Mouse (Mus musculus) stomach, embryonic 14.5 days (tissue): ENCODE results near the gene Gpr156. TPM values are rescaled to one million over a fixed set of nuclear protein-coding genes. Genes with fewer than 3 reads are reported as not detected.

ENCODE experiments used
- ATAC-seq: fragments of 200-750 bp; cut with Nextera tagmentation; 2 replicates; pipeline ENCODE4 v1.8.0; 2017; ENCODE audit warnings: low read depth, moderate TSS enrichment; ENCODE audit not compliant: insufficient number of reproducible peaks, insufficient read depth, low FRiP score
- H3K27ac ChIP-seq: fragments of 300-500 bp; sonication (generic); 2 replicates; pipeline ENCODE4 v1.5.1; 2014; ENCODE audit warnings: mild to moderate bottlenecking, low read length, moderate library complexity, mixed read lengths
- H3K27me3 ChIP-seq: fragments of 300-500 bp; sonication (generic); 2 replicates; pipeline ENCODE4 v1.6.1; 2014; ENCODE audit warnings: low read length, control low read depth, mixed read lengths; ENCODE audit not compliant: control insufficient read depth, insufficient read depth
- H3K36me3 ChIP-seq: fragments of 300-500 bp; sonication (generic); 2 replicates; pipeline ENCODE4 v1.6.1; 2014; ENCODE audit warnings: mild to moderate bottlenecking, control low read depth, low read length, moderate library complexity, mixed read lengths; ENCODE audit not compliant: control insufficient read depth, insufficient read depth
- H3K4me1 ChIP-seq: fragments of 300-500 bp; sonication (generic); 2 replicates; pipeline ENCODE4 v1.6.1; 2014; ENCODE audit warnings: low read length, control low read depth, mixed read lengths; ENCODE audit not compliant: control insufficient read depth, insufficient read depth
- H3K4me2 ChIP-seq: fragments of 300-500 bp; sonication (generic); replicated peaks from 2 replicates; pipeline ENCODE4 v1.6.1; 2014; ENCODE audit warnings: low read depth, low read length, control low read depth
- H3K4me3 ChIP-seq: fragments of 300-500 bp; sonication (generic); 2 replicates; pipeline ENCODE4 v1.5.1; 2014; ENCODE audit warnings: low read depth, low read length, control low read depth
- H3K9ac ChIP-seq: fragments of 300-500 bp; sonication (generic); replicated peaks from 2 replicates; pipeline ENCODE4 v1.6.1; 2014; ENCODE audit warnings: low read depth, mild to moderate bottlenecking, control low read depth, low read length, moderate library complexity, mixed read lengths
- H3K9me3 ChIP-seq: fragments of 300-500 bp; sonication (generic); 2 replicates; pipeline ENCODE4 v1.6.1; 2016; ENCODE audit warnings: low read depth, low read length, control low read depth; ENCODE audit not compliant: control insufficient read depth
- WGBS: fragments of 180-500 bp; shearing (Covaris S2); extraction: QIAGEN DNeasy Blood & Tissue Kit; methylation state at CpG from one replicate; pipeline ENCODE4 v1.1.7; 2014; 5-methylcytosine and 5-hydroxymethylcytosine counted together
- polyA plus RNA-seq: library from polyadenylated mRNA; unstranded; fragments of >200 nt; fragmentation: Nextera tagmentation; extraction: Ambion mirVana; gene quantifications from 2 replicates; pipeline ENCODE4 v1.2.1, GENCODE M21; 2014

Gpr156 gene
- polyA plus RNA-seq, 1 experiment from 2014 or later: 0.39 TPM

GRCm38 (mm10) chr16:38009041-38009825 lies 92.9 kb downstream of the Gpr156 start:
- Histone ChIP-seq H3K36me3 (no peaks in the 10 kb centered on the region), H3K27me3 (no peaks in the 10 kb centered on the region), H3K9me3 (no peaks in the 10 kb centered on the region), H3K4me3 (no peak overlapping the region), H3K4me2 (no peak overlapping the region), H3K27ac (no peak overlapping the region), H3K4me1 (no peaks in the 10 kb centered on the region), H3K9ac (no peak overlapping the region)
- 78% methylated on average over 14 of the region's 14 CpGs for WGBS
- no peak for ATAC-seq

- H3K27me3 ChIP-seq: no peaks in the 10 kb centered on the region
- no peak overlapping the region for H3K4me3 ChIP-seq
- H3K9me3 ChIP-seq: no peaks in the 10 kb centered on the region
- H3K9ac ChIP-seq: no peak overlapping the region
- no peak overlapping the region for H3K4me2 ChIP-seq
- no peak overlapping the region for H3K27ac ChIP-seq
- no peak for ATAC-seq
- H3K36me3 ChIP-seq: no peaks in the 10 kb centered on the region
- H3K4me1 ChIP-seq: no peaks in the 10 kb centered on the region
- WGBS: 94% methylated on average over 13 of the region's 13 CpGs
These were observed 95.2 kb downstream of the Gpr156 start for GRCm38 (mm10) chr16:38011486-38011885.

GRCm38 (mm10) chr16:38012382-38012781 lies 96.1 kb downstream of the Gpr156 start:
- Histone ChIP-seq H3K36me3 (no peaks in the 10 kb centered on the region), H3K4me2 (no peak overlapping the region), H3K4me3 (no peak overlapping the region), H3K27me3 (no peaks in the 10 kb centered on the region), H3K27ac (no peak overlapping the region; the same call in 1 of the 2 replicates), H3K4me1 (no peaks in the 10 kb centered on the region), H3K9ac (no peak overlapping the region), H3K9me3 (no peaks in the 10 kb centered on the region)
- WGBS: 36% methylated on average over 5 of the region's 5 CpGs
- peak; percentile 81 for ATAC-seq

GRCm38 (mm10) chr16:38012891-38013290 lies 96.6 kb downstream of the Gpr156 start:
- Histone ChIP-seq H3K36me3 (no peaks in the 10 kb centered on the region), H3K9ac (no peak overlapping the region), H3K9me3 (no peaks in the 10 kb centered on the region), H3K4me3 (no peak overlapping the region), H3K27ac (no peak overlapping the region; the same call in 1 of the 2 replicates), H3K4me1 (no peaks in the 10 kb centered on the region), H3K27me3 (no peaks in the 10 kb centered on the region), H3K4me2 (no peak overlapping the region)
- peak; percentile 61; the same call in 1 of the 2 replicates for ATAC-seq
- 23% methylated on average over 4 of the region's 4 CpGs for WGBS

- 64% methylated on average over 4 of the region's 4 CpGs for WGBS
- Histone ChIP-seq H3K4me2 (no peak overlapping the region), H3K9ac (no peak overlapping the region), H3K9me3 (no peaks in the 10 kb centered on the region), H3K4me1 (no peaks in the 10 kb centered on the region), H3K4me3 (no peak overlapping the region), H3K36me3 (no peaks in the 10 kb centered on the region), H3K27me3 (no peaks in the 10 kb centered on the region), H3K27ac (no peak overlapping the region)
- no peak for ATAC-seq
These were observed 98.7 kb downstream of the Gpr156 start for GRCm38 (mm10) chr16:38014951-38015350.

GRCm38 (mm10) chr16:38016928-38017524 lies 100.7 kb downstream of the Gpr156 start:
- Histone ChIP-seq H3K36me3 (no peaks in the 10 kb centered on the region), H3K27ac (no peak overlapping the region), H3K4me3 (no peak overlapping the region), H3K4me2 (no peak overlapping the region), H3K9ac (no peak overlapping the region), H3K4me1 (no peaks in the 10 kb centered on the region), H3K27me3 (no peaks in the 10 kb centered on the region), H3K9me3 (no peaks in the 10 kb centered on the region)
- no peak for ATAC-seq
- WGBS: 82% methylated on average over 8 of the region's 8 CpGs

GRCm38 (mm10) chr16:38017958-38018376 lies 101.7 kb downstream of the Gpr156 start:
- Histone ChIP-seq H3K4me2 (no peak overlapping the region), H3K9me3 (no peaks in the 10 kb centered on the region), H3K27ac (no peak overlapping the region), H3K9ac (no peak overlapping the region), H3K27me3 (no peaks in the 10 kb centered on the region), H3K4me3 (no peak overlapping the region), H3K36me3 (no peaks in the 10 kb centered on the region), H3K4me1 (no peaks in the 10 kb centered on the region)
- no peak for ATAC-seq
- 37% methylated on average over 4 of the region's 4 CpGs for WGBS

GRCm38 (mm10) chr16:38032644-38033043 lies 116.3 kb downstream of the Gpr156 start:
- Histone ChIP-seq H3K27me3 (no peaks in the 10 kb centered on the region), H3K9me3 (no peaks in the 10 kb centered on the region), H3K4me1 (no peaks in the 10 kb centered on the region), H3K36me3 (no peaks in the 10 kb centered on the region), H3K4me2 (no peak overlapping the region), H3K9ac (no peak overlapping the region), H3K27ac (no peak overlapping the region), H3K4me3 (no peak overlapping the region)
- no peak for ATAC-seq
- 83% methylated on average over 9 of the region's 9 CpGs for WGBS
